Mouse (Mus musculus): ENCODE results near the gene Eppin. TPM values are rescaled to one million over a fixed set of nuclear protein-coding genes. Genes with fewer than 3 reads are reported as not detected.
"Not testable (repeated sequence)": the region's sequence is repeated elsewhere in the genome, so short reads cannot be mapped to it uniquely, and the experiment has no call there.

Gene Eppin
- not detected for polyA plus RNA-seq (2017; shearing (Covaris generic))

DNA sequence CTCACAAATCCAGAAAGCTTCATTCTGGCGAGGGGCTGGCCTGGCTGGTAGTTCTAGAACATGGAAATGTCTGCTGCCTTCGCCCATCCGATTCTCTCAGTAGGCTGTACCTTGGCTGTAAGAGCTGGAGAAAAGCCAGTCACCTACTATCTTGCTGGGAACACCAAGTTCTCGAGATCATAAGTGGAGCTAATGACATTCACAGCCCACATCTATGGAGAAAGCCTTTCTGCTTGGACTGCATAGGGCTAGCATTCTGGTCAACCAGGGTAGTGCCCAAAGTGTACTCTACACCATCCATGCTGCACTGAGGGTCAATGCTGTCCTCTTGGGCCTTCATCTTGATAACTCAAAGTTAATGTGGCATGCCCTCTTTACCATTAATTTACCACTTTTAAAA is at the start of gene Eppin:
Eppin (minus strand) TSS at position 101 of the 400 bp plus-strand sequence.
- ATAC-seq, result no peak

DNA sequence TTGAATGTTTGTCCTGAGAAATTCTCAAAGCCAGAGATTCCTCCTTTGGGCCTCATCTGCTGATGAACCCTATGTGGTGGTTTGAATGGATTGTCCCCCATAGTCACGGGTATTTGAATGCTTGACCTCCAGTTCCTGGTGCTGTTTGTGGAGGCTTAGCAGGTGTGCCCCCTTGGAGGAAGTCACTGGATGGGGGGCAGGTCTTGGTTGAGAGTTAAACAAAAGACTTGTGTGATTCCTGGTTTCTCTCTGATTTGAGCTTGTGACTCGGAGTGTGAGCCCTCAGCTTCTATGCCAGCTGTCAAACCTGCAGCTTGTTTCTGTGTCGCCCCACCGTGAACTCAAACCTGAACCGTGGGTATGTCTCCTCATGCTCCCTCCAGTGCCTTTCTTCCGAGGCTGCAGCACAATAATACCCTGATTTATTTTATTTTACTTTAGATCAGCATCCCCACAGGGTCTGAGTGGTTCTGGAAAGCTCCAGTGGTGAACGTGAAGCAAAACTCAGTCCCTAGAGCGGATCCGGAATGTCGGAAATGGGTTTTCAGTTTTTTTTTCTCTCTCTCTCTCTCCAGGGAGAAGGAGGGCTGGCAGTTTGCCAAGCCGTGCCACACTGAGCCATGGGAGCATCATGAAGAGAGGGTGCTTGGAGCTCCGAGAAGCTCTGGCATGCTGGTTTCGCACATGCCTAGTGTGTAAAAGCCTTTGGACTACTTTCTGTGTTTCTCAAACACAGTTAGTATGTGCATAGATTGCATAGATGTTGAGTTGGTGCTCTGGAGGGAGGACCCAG is 48.7 kb upstream of the Eppin start:
- ATAC-seq, result no peak

DNA sequence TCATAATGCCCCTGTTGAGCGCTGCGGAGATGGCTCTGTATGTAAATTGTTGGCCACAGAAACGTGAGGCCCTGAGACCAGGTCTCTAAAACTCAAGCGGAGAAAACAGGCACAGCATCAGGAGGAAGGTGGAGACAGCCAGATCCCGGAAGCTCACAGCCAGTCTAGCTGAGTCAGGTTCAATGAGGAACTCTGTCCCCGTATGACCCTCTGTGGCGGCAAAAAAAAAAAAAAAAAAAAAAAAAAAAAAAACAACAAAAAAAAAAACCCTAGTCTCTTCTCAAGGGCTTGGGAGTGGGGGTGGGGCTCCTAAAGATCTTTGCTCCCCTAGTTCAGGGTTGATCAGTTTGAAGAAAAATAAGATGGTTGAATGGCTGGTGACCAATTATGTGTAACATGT is 47.7 kb upstream of the Eppin start:
- ATAC-seq, result no peak

DNA sequence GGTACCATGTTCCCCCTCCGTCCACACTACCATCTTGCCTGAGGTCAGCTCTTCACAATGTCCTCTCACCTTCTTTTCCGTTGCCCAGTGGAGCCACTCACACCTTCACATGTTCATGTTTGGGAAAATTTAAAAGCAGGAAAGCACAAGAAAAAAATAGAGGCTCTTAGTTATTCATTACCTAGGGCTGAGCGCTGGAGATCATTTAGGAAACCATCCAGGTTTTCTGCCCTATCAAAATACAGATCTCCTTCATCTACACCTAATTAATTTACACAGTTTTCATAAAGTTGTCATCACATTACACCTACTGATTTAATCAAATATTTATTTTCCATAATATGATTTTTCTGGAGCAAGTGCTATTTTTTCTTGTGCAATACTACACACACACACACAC is 45.3 kb upstream of the Eppin start, which contains the start of gene Wfdc16:
Wfdc16 (minus strand) TSS at position 101 of the 400 bp plus-strand sequence.
- ATAC-seq, result no peak

DNA sequence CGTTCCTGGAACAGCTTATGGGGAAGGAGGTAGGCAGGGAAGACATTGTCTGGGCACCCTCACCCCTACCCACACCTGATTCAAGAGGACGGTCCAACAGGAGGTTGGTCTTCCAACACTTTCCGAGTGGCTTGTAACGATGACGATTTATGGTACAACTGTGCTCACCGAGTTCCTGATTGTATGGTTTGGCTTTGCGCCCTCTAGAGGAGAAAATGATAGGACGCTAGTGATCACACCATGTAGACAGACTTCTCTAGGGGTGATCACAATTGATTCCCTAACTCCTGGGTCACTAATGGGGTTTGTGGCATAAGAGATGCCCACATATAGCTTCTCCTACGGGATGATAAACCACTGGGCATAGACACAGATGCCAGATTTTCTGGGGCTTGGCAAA is 41.9 kb upstream of the Eppin start:
- no peak for ATAC-seq

DNA sequence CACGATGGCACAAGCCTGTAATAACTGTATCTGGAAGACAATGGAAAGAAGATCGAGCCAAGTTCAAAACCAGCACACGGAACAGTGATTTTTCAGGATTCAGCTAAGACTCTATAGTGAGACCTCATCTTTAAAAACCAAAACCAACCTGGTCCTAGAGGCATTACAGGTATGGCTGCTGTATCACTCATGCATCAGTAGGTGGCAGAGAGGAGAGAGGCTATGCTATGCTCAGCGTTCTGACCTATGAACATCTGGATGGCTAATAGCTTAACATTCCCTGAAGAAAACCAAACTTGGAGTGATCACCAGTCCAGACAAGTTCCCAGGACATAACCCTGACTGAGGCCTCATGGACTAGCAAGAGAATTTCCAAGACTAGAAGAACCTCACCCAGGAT is 28.4 kb upstream of the Eppin start:
- no peak for ATAC-seq

DNA sequence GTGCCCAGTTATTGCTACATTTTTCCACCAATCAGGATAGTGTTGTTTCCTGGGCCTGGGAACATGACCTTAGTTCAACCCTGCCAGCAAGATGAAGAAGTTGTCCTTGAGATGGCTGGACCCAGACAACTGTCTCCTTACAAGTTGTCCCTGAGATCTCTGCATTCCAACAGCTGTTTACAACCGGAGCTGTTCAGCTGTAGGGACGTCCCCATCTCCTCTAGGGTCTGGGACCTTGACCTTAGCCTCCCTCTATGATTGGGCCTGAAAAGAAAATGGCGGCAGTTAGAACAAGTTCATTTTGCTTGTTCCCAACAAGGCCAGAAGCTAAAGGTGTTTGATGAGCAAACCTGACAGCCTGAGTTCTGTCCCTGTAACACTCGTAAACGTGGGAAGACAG is 25.7 kb upstream of the Eppin start:
- no peak for ATAC-seq

DNA sequence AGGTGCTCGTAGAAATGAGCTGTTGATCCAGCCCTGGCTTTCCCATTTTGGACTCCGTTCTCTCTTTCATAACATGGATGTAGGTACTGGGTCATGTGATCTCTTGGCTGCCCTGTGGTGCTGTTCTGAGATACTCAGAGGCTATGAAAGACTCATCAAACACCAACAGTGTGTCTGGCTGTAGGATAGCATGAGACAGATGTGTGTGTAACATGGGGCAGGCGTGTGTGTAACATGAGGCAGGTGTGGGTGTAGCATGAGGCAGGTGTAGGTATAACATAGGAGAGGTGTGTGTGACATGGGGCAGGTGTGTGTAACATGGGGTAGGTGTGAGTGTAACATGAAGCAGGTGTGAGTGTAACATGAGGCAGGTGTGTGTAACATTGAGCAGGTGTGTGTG is 22.0 kb upstream of the Eppin start:
- ATAC-seq, result no peak

DNA sequence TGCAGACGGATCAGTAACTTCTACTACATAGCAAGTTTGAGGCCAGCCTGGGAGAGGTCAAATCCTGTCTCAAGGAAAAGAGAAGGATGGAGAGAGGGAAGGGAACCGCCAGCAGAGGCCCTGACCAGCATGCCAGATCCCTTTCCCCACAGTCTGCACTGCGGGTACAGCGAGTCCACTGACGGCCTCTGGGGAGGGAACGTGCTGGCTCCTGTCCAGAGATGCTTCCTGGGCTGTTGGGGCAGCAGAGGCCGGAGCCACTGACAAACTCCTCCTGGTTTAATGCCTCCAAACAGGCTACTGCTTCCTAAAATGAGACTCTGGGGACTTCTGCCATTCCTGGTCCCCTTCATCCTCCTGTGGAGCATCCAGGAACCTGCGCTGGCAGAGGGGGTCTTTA is 20.1 kb upstream of the Eppin start, which contains the start of the genes Wfdc6b and Wfdc8:
Wfdc6b (plus strand) TSS at position 52 of the 400 bp plus-strand sequence.
Wfdc8 (minus strand) TSS at position 156 of the 400 bp plus-strand sequence.
- ATAC-seq, result not testable (repeated sequence)

DNA sequence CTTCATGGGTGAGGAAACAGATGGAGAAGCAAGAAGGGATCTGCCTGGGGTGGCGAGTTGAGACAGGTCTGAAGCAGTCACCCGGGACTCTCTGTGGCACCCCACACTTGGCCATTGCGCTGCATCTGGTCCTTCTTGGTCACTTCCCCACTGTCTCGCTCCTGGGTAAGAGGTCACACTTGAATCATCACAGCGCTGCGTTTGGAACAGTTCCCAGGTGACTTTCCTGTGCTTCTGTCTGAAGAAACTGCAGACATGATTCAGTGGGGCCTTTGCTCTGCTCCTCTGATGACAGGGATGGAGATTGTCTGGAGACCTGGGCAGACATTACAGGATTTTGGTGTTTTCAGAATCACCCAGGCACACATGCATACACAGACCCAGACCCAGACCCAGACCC is 15.4 kb upstream of the Eppin start:
- ATAC-seq, result no peak

DNA sequence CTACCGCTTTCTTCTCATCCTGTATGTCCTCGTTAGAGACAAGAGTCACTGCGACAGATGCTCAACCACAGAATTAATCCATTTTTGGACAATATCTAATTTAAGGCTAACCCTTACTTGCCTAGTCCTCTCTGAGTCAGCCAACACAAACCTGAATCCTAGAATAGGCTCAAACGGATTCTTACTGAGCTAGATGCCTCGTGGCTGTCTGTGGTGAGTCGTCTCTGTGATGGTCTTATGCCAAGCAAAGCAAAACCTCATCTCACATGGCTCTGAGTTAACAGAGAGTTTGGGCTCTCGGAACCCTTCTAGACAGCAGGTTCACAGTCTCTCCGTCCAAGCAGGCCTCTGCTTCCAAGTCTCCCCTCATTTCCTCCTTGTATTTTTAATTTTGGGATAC is 11.0 kb upstream of the Eppin start:
- ATAC-seq, result no peak

DNA sequence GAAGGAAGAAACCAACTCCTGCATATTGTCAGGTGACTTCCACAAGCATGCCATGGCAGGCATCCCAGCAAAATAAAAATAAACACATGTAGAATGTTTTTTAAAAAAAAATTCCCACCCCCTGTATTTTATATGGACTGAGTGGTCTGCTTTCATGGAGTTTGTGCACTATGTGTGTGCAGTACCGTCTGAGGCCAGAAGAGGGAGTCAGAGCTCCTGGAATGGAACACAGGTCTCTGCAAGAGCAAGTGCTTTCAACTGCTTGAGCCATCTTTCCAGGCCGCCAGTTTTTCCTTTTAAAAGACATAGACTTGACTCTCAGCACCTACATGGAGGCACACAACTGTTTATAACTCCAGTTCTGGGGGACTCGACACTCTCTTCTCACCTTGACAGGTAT is 10.1 kb upstream of the Eppin start:
- no peak for ATAC-seq

DNA sequence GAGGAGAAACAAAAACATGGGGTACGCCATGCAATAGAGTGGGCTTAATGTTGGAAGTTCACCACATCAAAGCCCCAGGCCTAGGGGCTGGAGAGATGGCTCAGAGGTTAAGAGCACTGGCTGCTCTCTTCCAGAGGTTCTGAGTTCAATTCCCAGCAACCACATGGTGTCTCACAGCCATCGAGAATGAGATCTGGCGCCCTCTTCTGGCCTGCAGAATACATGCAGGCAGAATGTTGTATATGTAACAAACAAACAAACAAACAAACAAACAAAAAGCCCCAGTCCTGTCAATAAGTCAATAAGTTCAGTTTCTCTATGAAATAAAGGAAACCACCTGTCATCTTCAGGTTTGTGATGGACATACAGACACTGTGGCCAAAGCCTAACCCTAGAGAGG is 6.8 kb upstream of the Eppin start:
- no peak for ATAC-seq

DNA sequence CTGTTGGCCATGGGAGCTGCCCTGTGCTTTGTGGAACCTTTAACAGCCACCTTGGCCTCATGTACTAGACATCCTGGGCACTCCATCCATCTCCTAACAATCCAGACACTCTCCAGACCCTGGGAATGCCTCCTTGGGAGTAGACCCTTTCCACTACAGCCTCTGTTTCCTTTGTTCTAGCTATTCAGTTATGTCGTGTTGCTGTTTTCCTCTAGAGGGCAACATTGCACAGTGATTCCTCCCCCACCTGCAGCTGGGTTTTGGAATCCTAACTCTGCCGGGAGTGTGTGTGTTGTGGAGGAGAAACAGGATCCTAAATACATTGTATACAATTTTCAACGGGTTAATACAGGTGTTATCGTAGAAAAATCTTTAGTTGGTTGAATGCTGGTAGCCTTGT is 1.4 kb downstream of the Eppin start:
- no peak for ATAC-seq

DNA sequence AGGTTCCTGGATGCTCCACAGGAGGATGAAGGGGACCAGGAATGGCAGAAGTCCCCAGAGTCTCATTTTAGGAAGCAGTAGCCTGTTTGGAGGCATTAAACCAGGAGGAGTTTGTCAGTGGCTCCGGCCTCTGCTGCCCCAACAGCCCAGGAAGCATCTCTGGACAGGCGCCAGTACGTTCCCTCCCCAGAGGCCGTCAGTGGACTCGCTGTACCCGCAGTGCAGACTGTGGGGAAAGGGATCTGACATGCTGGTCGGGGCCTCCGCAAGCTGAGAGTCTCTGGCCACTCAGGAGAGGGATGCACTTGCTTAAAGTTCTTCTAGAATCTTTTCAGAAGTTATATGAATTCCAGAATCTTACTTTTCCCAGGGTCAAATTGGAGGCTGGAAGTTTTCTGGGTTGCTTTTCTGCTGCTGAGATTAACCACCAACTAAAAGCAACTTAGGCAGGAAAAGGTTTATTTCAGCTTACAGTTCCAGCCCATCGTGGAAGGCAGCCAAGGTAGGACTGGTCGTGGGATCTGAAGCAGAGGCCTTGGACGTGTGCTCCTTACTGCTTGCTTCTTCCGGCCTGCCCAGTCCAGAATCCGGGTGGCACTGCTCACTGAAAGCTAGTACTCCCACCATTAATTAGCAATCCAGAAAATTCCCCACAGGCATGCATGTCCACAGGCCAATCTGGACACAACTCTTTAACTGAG is 8.2 kb downstream of the Eppin start, which contains the start of gene Wfdc6a:
Wfdc6a (minus strand) TSS at position 423 of the 701 bp plus-strand sequence.
- not testable (repeated sequence) for ATAC-seq

DNA sequence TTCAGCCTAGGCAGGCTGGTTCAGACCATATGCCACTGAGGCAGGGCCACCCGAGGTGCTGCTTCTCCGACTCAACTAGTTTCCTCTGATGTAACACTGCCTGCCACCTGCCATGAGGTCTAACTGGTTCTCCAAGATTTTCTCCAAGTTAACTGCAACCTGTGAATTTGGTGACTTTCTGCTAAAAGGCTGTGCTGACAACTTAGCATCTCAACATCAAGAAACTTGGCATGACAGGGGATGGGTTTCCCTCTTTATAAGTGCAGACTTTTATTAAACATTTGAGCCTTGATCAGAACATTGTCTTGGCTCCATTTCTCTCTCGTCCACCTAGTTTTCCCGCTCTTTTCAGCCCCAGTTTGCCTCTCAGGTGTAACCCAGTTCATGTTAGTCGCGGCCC is 20.0 kb downstream of the Eppin start, which contains the start of gene Spint3:
Spint3 (minus strand) TSS at position 101 of the 400 bp plus-strand sequence.
- ATAC-seq, result not testable (repeated sequence)

DNA sequence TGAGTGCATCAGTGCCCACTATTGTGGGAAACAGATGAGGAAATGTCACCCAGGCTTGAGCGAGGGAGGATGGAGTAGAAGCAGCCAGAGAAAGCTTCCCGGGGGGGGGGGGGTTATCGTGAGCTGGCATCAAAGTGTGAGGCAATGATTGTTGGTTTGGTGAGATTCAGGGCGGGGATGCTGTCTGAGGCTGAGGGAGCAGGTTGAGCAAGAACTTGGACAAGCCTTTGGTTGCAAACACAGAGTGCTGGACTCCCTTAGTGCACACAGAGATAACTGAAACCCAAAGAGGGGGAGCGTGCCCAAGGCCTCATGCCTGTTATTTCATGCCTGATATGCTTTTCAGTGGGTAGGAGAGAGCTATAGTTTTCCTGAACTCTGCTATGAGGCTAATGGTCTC is 25.9 kb downstream of the Eppin start:
- no peak for ATAC-seq

DNA sequence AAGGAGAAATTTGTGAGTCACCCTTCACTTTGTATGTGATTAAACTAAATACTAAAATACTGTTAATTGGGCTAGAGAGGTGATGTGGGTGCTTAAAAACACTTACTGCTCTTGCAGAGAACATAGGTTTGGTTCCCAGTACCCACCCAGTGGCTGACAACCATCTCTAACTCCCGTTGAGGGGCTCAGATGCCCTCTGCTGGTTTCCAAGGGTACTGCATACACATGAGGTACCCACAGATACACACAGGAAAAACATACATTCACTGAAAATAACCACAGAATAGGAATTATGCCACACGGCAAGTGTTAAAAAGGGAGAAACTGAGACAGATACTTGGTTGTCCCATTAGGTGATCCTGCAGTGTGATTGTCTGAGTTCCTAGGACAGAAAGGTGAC is 26.4 kb downstream of the Eppin start:
- ATAC-seq, result no peak

DNA sequence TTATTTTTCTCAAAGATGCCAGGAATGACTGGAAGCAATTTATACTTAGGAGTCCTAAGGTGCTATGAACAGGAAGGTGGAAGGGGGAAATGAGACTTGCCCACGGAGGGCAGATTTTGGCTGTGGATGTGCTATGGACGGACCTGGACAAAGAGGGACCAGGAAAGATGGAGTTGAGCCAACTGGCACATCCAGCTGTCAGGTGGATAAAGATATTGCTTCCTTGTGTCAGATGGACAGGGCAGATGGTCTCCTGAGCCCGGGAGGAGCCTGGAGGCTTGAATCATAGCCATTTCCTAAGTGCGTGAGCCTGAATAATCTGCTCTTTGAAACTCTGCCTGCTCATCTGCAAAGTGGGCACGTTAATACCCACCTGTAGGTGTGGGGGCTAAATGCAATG is 29.0 kb downstream of the Eppin start:
- no peak for ATAC-seq

DNA sequence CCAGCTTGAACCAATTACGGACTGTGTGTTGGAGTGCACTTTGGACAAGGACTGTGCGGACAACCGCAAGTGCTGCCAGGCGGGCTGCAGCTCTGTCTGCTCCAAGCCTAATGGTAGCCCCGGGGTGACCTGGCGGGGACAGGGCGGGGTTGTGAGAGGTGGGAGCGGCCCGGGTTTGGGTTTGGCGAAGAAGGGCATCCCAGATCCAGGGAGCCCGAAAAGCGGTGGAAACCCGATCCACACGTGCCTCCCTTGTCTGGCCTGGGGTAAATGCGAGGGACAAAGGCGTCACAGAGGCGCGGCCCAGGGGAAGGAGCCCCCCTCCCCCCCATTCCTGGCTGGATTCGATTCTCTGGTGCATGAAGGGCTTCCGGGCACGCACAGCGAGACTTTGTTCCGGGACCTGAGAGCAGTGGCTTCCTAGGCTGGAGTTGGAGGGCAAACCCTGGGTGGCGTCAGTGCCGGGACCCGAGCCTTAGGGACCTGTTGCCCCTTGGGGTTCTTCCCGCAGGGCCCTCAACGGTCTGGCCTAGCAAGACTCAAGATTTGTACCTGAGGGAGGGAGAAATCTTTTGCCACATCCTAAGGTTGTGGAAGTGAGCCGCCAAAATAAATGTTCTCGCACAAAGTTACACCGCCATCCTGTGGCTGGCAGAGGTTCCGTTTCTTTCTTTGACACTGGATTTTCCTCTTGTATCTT is 29.9 kb downstream of the Eppin start:
- ATAC-seq, result peak; percentile 81

DNA sequence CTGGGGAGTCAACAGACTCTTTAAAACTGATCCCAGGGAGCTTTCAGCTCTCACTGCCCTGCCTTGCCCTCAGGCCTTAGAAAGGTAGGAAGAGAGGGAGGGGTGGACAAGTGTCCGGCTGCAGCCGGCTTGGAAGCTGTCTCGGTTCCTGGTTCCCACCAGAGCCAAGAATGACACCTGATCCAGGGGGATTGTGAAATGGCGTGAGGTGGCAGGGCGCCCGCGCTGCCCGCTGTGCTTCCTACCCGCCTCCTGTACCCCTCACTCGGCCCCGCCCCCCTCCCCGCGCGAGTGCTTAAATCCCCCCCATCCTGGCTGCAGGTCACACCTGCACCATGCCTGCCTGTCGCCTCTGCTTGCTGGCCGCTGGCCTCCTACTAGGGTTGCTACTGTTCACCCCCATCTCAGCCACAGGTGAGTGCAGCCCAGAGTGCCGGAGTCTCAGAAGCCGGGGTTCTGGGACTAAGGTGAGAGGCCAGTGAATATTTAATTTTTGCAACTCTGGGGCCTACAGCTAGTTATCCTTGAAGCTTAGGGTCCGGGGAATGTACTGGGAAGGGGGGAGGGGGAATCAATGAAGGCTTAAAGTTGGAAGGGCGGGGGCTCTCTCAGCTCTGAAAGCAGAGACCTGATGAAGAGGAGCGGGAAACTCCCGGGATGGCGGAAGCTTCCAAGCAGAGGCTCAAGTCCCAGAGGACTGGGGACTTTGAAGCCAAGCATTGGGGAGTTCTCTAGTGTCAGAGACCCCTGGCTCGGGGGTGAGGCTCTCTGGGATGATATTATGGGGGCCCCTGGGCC is 30.8 kb downstream of the Eppin start, which contains the start of gene Wfdc2:
Wfdc2 (plus strand) TSS at position 23 of the 798 bp plus-strand sequence.
- ATAC-seq, result no peak

DNA sequence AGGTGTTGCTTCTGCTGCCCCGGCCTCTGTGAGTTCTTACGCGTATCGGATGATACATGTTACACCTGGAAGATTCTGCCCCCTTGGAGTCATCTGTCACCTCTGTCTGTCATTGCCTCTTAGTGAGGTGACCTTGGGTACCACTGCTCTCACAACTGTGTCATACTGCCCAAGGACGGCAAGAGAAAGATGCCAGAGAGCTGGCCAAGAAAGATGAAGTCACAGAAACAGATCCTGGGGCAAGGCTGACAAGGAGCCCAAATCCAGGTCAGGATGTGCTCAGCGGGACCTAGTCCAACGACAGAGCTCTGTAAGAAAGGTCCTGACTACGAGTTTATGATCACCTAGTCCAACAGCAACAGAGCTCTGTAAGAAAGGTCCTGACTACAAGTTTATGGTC is 33.3 kb downstream of the Eppin start:
- no peak for ATAC-seq

Data from CD4-positive, CD25-positive, alpha-beta regulatory T cell, adult 4 months (primary cell).